Mouse (Mus musculus): ENCODE measurements around the gene Ccl24. TPM values are rescaled to one million over a fixed set of nuclear protein-coding genes. Genes with fewer than 3 reads are reported as not detected.
"Not testable (repeated sequence)": the region's sequence is repeated elsewhere in the genome, so short reads cannot be mapped to it uniquely, and the experiment has no call there.

The Ccl24 gene
- 4.1 TPM in 1 of 2 replicates, not detected in the other for polyA plus RNA-seq (2014; fragmentation: Nextera tagmentation; extraction: Ambion mirVana)

GRCm38 (mm10) chr5:135573006-135573405 lies at the start of gene Ccl24:
Ccl24 (minus strand) TSS chr5:135573049.
- ATAC-seq (ENCODE audit: low FRiP score, low TSS enrichment) (no peak), DNase-seq (no peak)
- Histone ChIP-seq H3K9me3 (ENCODE audit: control insufficient read depth, low read length) (no peaks in the 10 kb centered on the region), H3K27me3 (ENCODE audit: control insufficient read depth, insufficient read depth, low read length) (no peaks in the 10 kb centered on the region), H3K9ac (replicated peaks; ENCODE audit: low read length) (no peak within 1 kb of the TSS), H3K4me2 (ENCODE audit: low read length) (no peak within 1 kb of the TSS), H3K4me3 (replicated peaks; ENCODE audit: low read depth, low read length) (no peak within 1 kb of the TSS), H3K36me3 (ENCODE audit: control insufficient read depth, insufficient read depth, low read length) (no peaks in the 10 kb centered on the region), H3K4me1 (ENCODE audit: control insufficient read depth, insufficient read depth, low read length) (no peaks in the 10 kb centered on the region), H3K27ac (replicated peaks; ENCODE audit: low read depth, low read length) (no peak within 1 kb of the TSS)
- 98% methylated on average over 6 of the region's 6 CpGs for WGBS

- no peak for DNase-seq
- Histone ChIP-seq H3K4me1 (ENCODE audit: control insufficient read depth, insufficient read depth, low read length) (no peaks in the 10 kb centered on the region), H3K9me3 (ENCODE audit: control insufficient read depth, low read length) (no peaks in the 10 kb centered on the region), H3K9ac (replicated peaks; ENCODE audit: low read length) (no peak overlapping the region), H3K27me3 (ENCODE audit: control insufficient read depth, insufficient read depth, low read length) (no peaks in the 10 kb centered on the region), H3K36me3 (ENCODE audit: control insufficient read depth, insufficient read depth, low read length) (no peaks in the 10 kb centered on the region), H3K4me2 (ENCODE audit: low read length) (no peak overlapping the region), H3K27ac (replicated peaks; ENCODE audit: low read depth, low read length) (no peak overlapping the region), H3K4me3 (replicated peaks; ENCODE audit: low read depth, low read length) (no peak overlapping the region)
- no peak for ATAC-seq (ENCODE audit: low FRiP score, low TSS enrichment)
- 84% methylated on average over 10 of the region's 10 CpGs for WGBS
These were observed 48.9 kb upstream of the Ccl24 start for GRCm38 (mm10) chr5:135621725-135622124.

- Histone ChIP-seq H3K4me3 (replicated peaks; ENCODE audit: low read depth, low read length) (no peak overlapping the region), H3K27me3 (ENCODE audit: control insufficient read depth, insufficient read depth, low read length) (no peaks in the 10 kb centered on the region), H3K9me3 (ENCODE audit: control insufficient read depth, low read length) (no peaks in the 10 kb centered on the region), H3K4me2 (ENCODE audit: low read length) (no peak overlapping the region), H3K4me1 (ENCODE audit: control insufficient read depth, insufficient read depth, low read length) (no peaks in the 10 kb centered on the region), H3K27ac (replicated peaks; ENCODE audit: low read depth, low read length) (no peak overlapping the region), H3K36me3 (ENCODE audit: control insufficient read depth, insufficient read depth, low read length) (no peaks in the 10 kb centered on the region), H3K9ac (replicated peaks; ENCODE audit: low read length) (no peak overlapping the region)
- no peak for ATAC-seq (ENCODE audit: low FRiP score, low TSS enrichment)
- no peak for DNase-seq
- 84% methylated on average over 9 of the region's 9 CpGs for WGBS
These were observed 47.7 kb upstream of the Ccl24 start for GRCm38 (mm10) chr5:135620526-135620925.

GRCm38 (mm10) chr5:135619741-135620140 lies 46.9 kb upstream of the Ccl24 start:
- not testable (repeated sequence) for ATAC-seq (ENCODE audit: low FRiP score, low TSS enrichment); H3K4me1 ChIP-seq (ENCODE audit: control insufficient read depth, insufficient read depth, low read length); H3K4me2 ChIP-seq (ENCODE audit: low read length); H3K4me3 ChIP-seq (replicated peaks; ENCODE audit: low read depth, low read length); DNase-seq; H3K27ac ChIP-seq (replicated peaks; ENCODE audit: low read depth, low read length); H3K36me3 ChIP-seq (ENCODE audit: control insufficient read depth, insufficient read depth, low read length); H3K27me3 ChIP-seq (ENCODE audit: control insufficient read depth, insufficient read depth, low read length); H3K9me3 ChIP-seq (ENCODE audit: control insufficient read depth, low read length); H3K9ac ChIP-seq (replicated peaks; ENCODE audit: low read length)
- WGBS, result 86% methylated on average over 10 of the region's 10 CpGs

GRCm38 (mm10) chr5:135609794-135610193 lies 36.9 kb upstream of the Ccl24 start:
- H3K36me3 ChIP-seq (ENCODE audit: control insufficient read depth, insufficient read depth, low read length), result no peaks in the 10 kb centered on the region
- no peak overlapping the region for H3K4me2 ChIP-seq (ENCODE audit: low read length)
- H3K4me1 ChIP-seq (ENCODE audit: control insufficient read depth, insufficient read depth, low read length), result no peaks in the 10 kb centered on the region
- H3K27me3 ChIP-seq (ENCODE audit: control insufficient read depth, insufficient read depth, low read length), result no peaks in the 10 kb centered on the region
- H3K9ac ChIP-seq (replicated peaks; ENCODE audit: low read length), result no peak overlapping the region
- H3K27ac ChIP-seq (replicated peaks; ENCODE audit: low read depth, low read length), result no peak overlapping the region
- H3K4me3 ChIP-seq (replicated peaks; ENCODE audit: low read depth, low read length), result no peak overlapping the region
- H3K9me3 ChIP-seq (ENCODE audit: control insufficient read depth, low read length), result no peaks in the 10 kb centered on the region
- ATAC-seq (ENCODE audit: low FRiP score, low TSS enrichment), result no peak
- DNase-seq, result no peak
- 75% methylated on average over 4 of the region's 4 CpGs for WGBS

GRCm38 (mm10) chr5:135607581-135607980 lies 34.7 kb upstream of the Ccl24 start:
- H3K4me1 ChIP-seq (ENCODE audit: control insufficient read depth, insufficient read depth, low read length), result no peaks in the 10 kb centered on the region
- no peaks in the 10 kb centered on the region for H3K36me3 ChIP-seq (ENCODE audit: control insufficient read depth, insufficient read depth, low read length)
- no peak overlapping the region for H3K4me3 ChIP-seq (replicated peaks; ENCODE audit: low read depth, low read length)
- H3K9me3 ChIP-seq (ENCODE audit: control insufficient read depth, low read length), result peaks cover 3% of the 10 kb centered on the region; the same call in 1 of the 2 replicates
- no peak for DNase-seq
- H3K27ac ChIP-seq (replicated peaks; ENCODE audit: low read depth, low read length), result no peak overlapping the region
- no peaks in the 10 kb centered on the region for H3K27me3 ChIP-seq (ENCODE audit: control insufficient read depth, insufficient read depth, low read length)
- H3K4me2 ChIP-seq (ENCODE audit: low read length), result no peak overlapping the region
- no peak overlapping the region for H3K9ac ChIP-seq (replicated peaks; ENCODE audit: low read length)
- 50% methylated on average over 1 of the region's 1 CpGs for WGBS
- ATAC-seq (ENCODE audit: low FRiP score, low TSS enrichment), result no peak

GRCm38 (mm10) chr5:135606717-135607116 lies 33.9 kb upstream of the Ccl24 start:
- H3K4me3 ChIP-seq (replicated peaks; ENCODE audit: low read depth, low read length); H3K36me3 ChIP-seq (ENCODE audit: control insufficient read depth, insufficient read depth, low read length); DNase-seq; H3K4me2 ChIP-seq (ENCODE audit: low read length); H3K4me1 ChIP-seq (ENCODE audit: control insufficient read depth, insufficient read depth, low read length); H3K27ac ChIP-seq (replicated peaks; ENCODE audit: low read depth, low read length); H3K27me3 ChIP-seq (ENCODE audit: control insufficient read depth, insufficient read depth, low read length); H3K9ac ChIP-seq (replicated peaks; ENCODE audit: low read length); ATAC-seq (ENCODE audit: low FRiP score, low TSS enrichment); H3K9me3 ChIP-seq (ENCODE audit: control insufficient read depth, low read length): not testable (repeated sequence)
- WGBS, result no CpG with 5 or more reads among the region's 1 CpGs

GRCm38 (mm10) chr5:135604643-135605042 lies 31.8 kb upstream of the Ccl24 start:
- ATAC-seq (ENCODE audit: low FRiP score, low TSS enrichment); DNase-seq; H3K9me3 ChIP-seq (ENCODE audit: control insufficient read depth, low read length); H3K4me1 ChIP-seq (ENCODE audit: control insufficient read depth, insufficient read depth, low read length); H3K4me3 ChIP-seq (replicated peaks; ENCODE audit: low read depth, low read length); H3K36me3 ChIP-seq (ENCODE audit: control insufficient read depth, insufficient read depth, low read length); H3K27ac ChIP-seq (replicated peaks; ENCODE audit: low read depth, low read length); H3K9ac ChIP-seq (replicated peaks; ENCODE audit: low read length); H3K27me3 ChIP-seq (ENCODE audit: control insufficient read depth, insufficient read depth, low read length); H3K4me2 ChIP-seq (ENCODE audit: low read length): not testable (repeated sequence)
- WGBS, result no CpG with 5 or more reads among the region's 1 CpGs

- Histone ChIP-seq H3K9ac (replicated peaks; ENCODE audit: low read length) (no peak overlapping the region), H3K27me3 (ENCODE audit: control insufficient read depth, insufficient read depth, low read length) (no peaks in the 10 kb centered on the region), H3K9me3 (ENCODE audit: control insufficient read depth, low read length) (no peaks in the 10 kb centered on the region; the same call in 1 of the 2 replicates), H3K27ac (replicated peaks; ENCODE audit: low read depth, low read length) (no peak overlapping the region), H3K36me3 (ENCODE audit: control insufficient read depth, insufficient read depth, low read length) (no peaks in the 10 kb centered on the region), H3K4me2 (ENCODE audit: low read length) (no peak overlapping the region), H3K4me3 (replicated peaks; ENCODE audit: low read depth, low read length) (no peak overlapping the region), H3K4me1 (ENCODE audit: control insufficient read depth, insufficient read depth, low read length) (no peaks in the 10 kb centered on the region)
- 80% methylated on average over 10 of the region's 12 CpGs for WGBS
- ATAC-seq (ENCODE audit: low FRiP score, low TSS enrichment) (no peak), DNase-seq (no peak)
These were observed 17.3 kb upstream of the Ccl24 start for GRCm38 (mm10) chr5:135589996-135590784.
